Mouse (Mus musculus): ENCODE measurements around the gene Atp6v0a1. TPM values are rescaled to one million over a fixed set of nuclear protein-coding genes. Genes with fewer than 3 reads are reported as not detected.
A peak's percentile ranks its signal among the peaks of the same experiment; 100 is the strongest.

Gene Atp6v0a1
- polyA plus RNA-seq, 1 experiment, result 45.0 TPM

DNA sequence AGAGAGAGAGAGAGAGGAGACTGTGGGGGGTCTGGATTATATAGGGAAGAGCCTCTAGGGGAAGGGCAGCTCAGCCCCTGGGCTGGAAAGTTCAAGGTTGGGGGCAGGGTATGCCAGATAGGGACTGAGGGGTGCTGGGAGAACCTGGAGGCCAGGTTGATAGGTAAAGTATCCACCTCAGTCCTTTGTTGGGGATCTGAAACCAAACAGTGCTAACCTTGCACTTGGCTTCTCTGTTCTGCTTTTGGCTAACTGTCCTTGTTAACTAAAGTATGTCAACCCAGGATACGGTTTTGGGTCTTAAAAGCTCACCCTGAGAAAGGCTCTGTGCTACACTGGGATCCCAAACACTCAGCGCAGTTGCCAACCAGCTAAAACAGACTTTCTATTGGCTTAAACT is 19.6 kb upstream of the Atp6v0a1 start:
- H3K4me3 ChIP-seq, result no peak overlapping the region
- TF ChIP-seq POLR2AphosphoS2 (IDR thresholded peaks at IDR 0.05; ENCODE audit: insufficient read length, low read depth) (no peak), CEBPB (IDR thresholded peaks at IDR 0.05; ENCODE audit: insufficient read depth, poor library complexity, severe bottlenecking) (no peak), TCF3 (IDR thresholded peaks at IDR 0.05; ENCODE audit: insufficient read length, low read depth) (no peak), MAX (IDR thresholded peaks at IDR 0.05; ENCODE audit: low read depth) (no peak), E2F4 (IDR thresholded peaks at IDR 0.05; ENCODE audit: insufficient read depth) (no peak), MYOG (IDR thresholded peaks at IDR 0.05; ENCODE audit: control insufficient read depth in 1 of 3, insufficient read depth in 1 of 3, insufficient read length in 2 of 3, low read depth in 2 of 3) (no peak), SRF (IDR thresholded peaks at IDR 0.05; ENCODE audit: control insufficient read depth, insufficient read length, low read depth) (no peak), MYOD1 (IDR thresholded peaks at IDR 0.05; ENCODE audit: control insufficient read depth in 1 of 3, insufficient read length in 2 of 3, low read depth in 2 of 3) (no peak), POLR2A (IDR thresholded peaks at IDR 0.05; ENCODE audit: insufficient read length, low read depth) (no peak), TCF12 (IDR thresholded peaks at IDR 0.05; ENCODE audit: insufficient read depth, poor library complexity, severe bottlenecking) (no peak), REST (IDR thresholded peaks at IDR 0.05; ENCODE audit: insufficient read depth, insufficient read length) (no peak), USF1 (IDR thresholded peaks at IDR 0.05; ENCODE audit: low read depth) (no peak)
- no peak overlapping the region for H3K4me2 ChIP-seq (ENCODE audit: low read depth)
- H3K79me2 ChIP-seq (ENCODE audit: control insufficient read depth, insufficient read depth), result no peaks in the 10 kb centered on the region
- no peaks in the 10 kb centered on the region for H3K27me3 ChIP-seq (ENCODE audit: control insufficient read depth, insufficient read depth, insufficient read length)
- no peak overlapping the region for H3ac ChIP-seq (ENCODE audit: control insufficient read depth, insufficient read length)
- H3K36me3 ChIP-seq (ENCODE audit: control insufficient read depth, insufficient read depth), result no peaks in the 10 kb centered on the region

GRCm38 (mm10) chr11:100991027-100991534 is 18.2 kb upstream of the Atp6v0a1 start:
- H3ac ChIP-seq (ENCODE audit: control insufficient read depth, insufficient read length), result no peak overlapping the region
- H3K36me3 ChIP-seq (ENCODE audit: control insufficient read depth, insufficient read depth), result no peaks in the 10 kb centered on the region
- H3K4me2 ChIP-seq (ENCODE audit: low read depth), result no peak overlapping the region
- H3K4me3 ChIP-seq, result no peak overlapping the region
- H3K79me2 ChIP-seq (ENCODE audit: control insufficient read depth, insufficient read depth), result no peaks in the 10 kb centered on the region
- no peaks in the 10 kb centered on the region for H3K27me3 ChIP-seq (ENCODE audit: control insufficient read depth, insufficient read depth, insufficient read length)
- TF ChIP-seq CEBPB (IDR thresholded peaks at IDR 0.05; ENCODE audit: insufficient read depth, poor library complexity, severe bottlenecking) (no peak), MYOD1 (IDR thresholded peaks at IDR 0.05; ENCODE audit: control insufficient read depth in 1 of 3, insufficient read length in 2 of 3, low read depth in 2 of 3) (peak in 1 of 3 experiments; percentile 6), MYOG (IDR thresholded peaks at IDR 0.05; ENCODE audit: control insufficient read depth in 1 of 3, insufficient read depth in 1 of 3, insufficient read length in 2 of 3, low read depth in 2 of 3) (no peak)

DNA sequence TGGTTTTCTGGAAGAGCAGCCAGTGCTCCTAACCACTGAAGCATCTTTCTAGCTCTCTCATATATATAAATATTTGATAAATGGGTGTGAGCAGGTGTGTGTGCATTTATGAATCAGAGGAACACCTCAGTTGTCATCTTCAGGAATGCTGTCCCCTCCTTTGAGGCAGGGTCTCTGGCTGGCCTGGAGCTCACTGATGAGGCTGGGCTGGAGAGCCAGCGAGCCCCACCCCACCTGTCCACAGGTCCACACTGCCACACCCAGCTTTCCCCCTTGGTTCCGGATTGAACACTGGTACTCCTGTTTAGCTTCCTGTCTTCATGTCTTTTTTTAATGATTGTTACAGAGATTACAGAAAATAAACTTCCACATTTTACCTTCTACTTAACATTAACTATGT is 15.8 kb upstream of the Atp6v0a1 start:
- H3K4me2 ChIP-seq (ENCODE audit: low read depth), result no peak overlapping the region
- H3ac ChIP-seq (ENCODE audit: control insufficient read depth, insufficient read length), result no peak overlapping the region
- no peaks in the 10 kb centered on the region for H3K27me3 ChIP-seq (ENCODE audit: control insufficient read depth, insufficient read depth, insufficient read length)
- H3K79me2 ChIP-seq (ENCODE audit: control insufficient read depth, insufficient read depth), result no peaks in the 10 kb centered on the region
- no peaks in the 10 kb centered on the region for H3K36me3 ChIP-seq (ENCODE audit: control insufficient read depth, insufficient read depth)
- H3K4me3 ChIP-seq, result no peak overlapping the region
- no peak for TF ChIP-seq MYOD1 (IDR thresholded peaks at IDR 0.05; ENCODE audit: control insufficient read depth in 1 of 3, insufficient read length in 2 of 3, low read depth in 2 of 3)

DNA sequence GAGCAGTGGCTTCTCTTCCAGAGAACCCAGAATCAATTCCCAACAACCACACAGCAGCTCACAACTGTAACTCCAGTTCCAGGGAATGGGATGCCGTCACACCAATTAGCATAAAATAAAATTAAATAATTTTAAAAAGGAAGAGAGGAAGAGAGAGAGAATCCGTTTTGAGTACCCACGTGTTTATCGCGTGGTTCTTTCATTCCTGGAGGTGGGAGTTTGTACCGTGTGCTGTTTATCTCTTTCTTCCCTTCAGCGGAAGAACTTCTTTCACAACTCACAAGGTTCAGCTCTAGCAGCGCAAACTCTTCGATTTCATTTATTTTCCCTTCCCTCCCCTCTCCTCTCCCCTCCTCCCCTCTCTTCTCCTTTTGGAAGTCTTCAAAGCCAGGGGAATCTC is 15.0 kb upstream of the Atp6v0a1 start:
- H3K79me2 ChIP-seq (ENCODE audit: control insufficient read depth, insufficient read depth), result no peaks in the 10 kb centered on the region

DNA sequence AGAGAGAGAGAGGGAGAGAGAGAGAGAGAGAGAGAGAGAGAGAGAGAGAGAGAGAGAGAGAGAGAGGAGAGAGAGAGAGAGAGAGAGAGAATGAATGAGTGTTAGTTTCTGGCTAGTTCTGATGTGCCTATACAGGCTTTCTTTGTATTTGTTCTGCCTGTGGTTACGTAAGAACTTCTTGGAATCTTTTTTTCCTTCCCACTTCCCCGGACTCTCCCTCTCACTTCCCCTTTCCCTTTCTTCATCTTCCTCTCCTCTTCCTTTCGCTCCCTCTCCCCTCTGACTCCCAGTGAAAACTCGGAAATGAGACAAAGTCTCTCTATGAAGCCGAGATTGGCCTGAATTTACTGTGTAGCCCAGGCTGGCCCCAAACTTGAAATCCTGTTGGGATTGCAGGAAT is 14.6 kb upstream of the Atp6v0a1 start:
- TF ChIP-seq MYOD1 (IDR thresholded peaks at IDR 0.05; ENCODE audit: control insufficient read depth in 1 of 3, insufficient read length in 2 of 3, low read depth in 2 of 3) (no peak), SRF (IDR thresholded peaks at IDR 0.05; ENCODE audit: control insufficient read depth, insufficient read length, low read depth) (no peak), REST (IDR thresholded peaks at IDR 0.05; ENCODE audit: insufficient read depth, insufficient read length) (no peak)
- Histone ChIP-seq H3K27me3 (ENCODE audit: control insufficient read depth, insufficient read depth, insufficient read length) (no peaks in the 10 kb centered on the region), H3K4me2 (ENCODE audit: low read depth) (no peak overlapping the region), H3K79me2 (ENCODE audit: control insufficient read depth, insufficient read depth) (no peaks in the 10 kb centered on the region), H3K4me3 (no peak overlapping the region), H3K36me3 (ENCODE audit: control insufficient read depth, insufficient read depth) (no peaks in the 10 kb centered on the region), H3ac (ENCODE audit: control insufficient read depth, insufficient read length) (no peak overlapping the region)

More for the DNA sequence above, 15.0 kb upstream of the Atp6v0a1 start:
- Histone ChIP-seq H3K4me2 (ENCODE audit: low read depth) (no peak overlapping the region), H3K27me3 (ENCODE audit: control insufficient read depth, insufficient read depth, insufficient read length) (no peaks in the 10 kb centered on the region), H3K36me3 (ENCODE audit: control insufficient read depth, insufficient read depth) (no peaks in the 10 kb centered on the region), H3ac (ENCODE audit: control insufficient read depth, insufficient read length) (no peak overlapping the region), H3K4me3 (no peak overlapping the region)
- no peak for TF ChIP-seq POLR2AphosphoS2 (IDR thresholded peaks at IDR 0.05; ENCODE audit: insufficient read length, low read depth)
- no peak for TF ChIP-seq E2F4 (IDR thresholded peaks at IDR 0.05; ENCODE audit: insufficient read depth)
- TF ChIP-seq TCF3 (IDR thresholded peaks at IDR 0.05; ENCODE audit: insufficient read length, low read depth), result no peak
- no peak for TF ChIP-seq POLR2A (IDR thresholded peaks at IDR 0.05; ENCODE audit: insufficient read length, low read depth)
- no peak for TF ChIP-seq SRF (IDR thresholded peaks at IDR 0.05; ENCODE audit: control insufficient read depth, insufficient read length, low read depth)
- no peak for TF ChIP-seq MYOD1 (IDR thresholded peaks at IDR 0.05; ENCODE audit: control insufficient read depth in 1 of 3, insufficient read length in 2 of 3, low read depth in 2 of 3)
- no peak for TF ChIP-seq USF1 (IDR thresholded peaks at IDR 0.05; ENCODE audit: low read depth)
- TF ChIP-seq TCF12 (IDR thresholded peaks at IDR 0.05; ENCODE audit: insufficient read depth, poor library complexity, severe bottlenecking), result no peak
- no peak for TF ChIP-seq REST (IDR thresholded peaks at IDR 0.05; ENCODE audit: insufficient read depth, insufficient read length)
- no peak for TF ChIP-seq CEBPB (IDR thresholded peaks at IDR 0.05; ENCODE audit: insufficient read depth, poor library complexity, severe bottlenecking)
- TF ChIP-seq MAX (IDR thresholded peaks at IDR 0.05; ENCODE audit: low read depth), result no peak
- no peak for TF ChIP-seq MYOG (IDR thresholded peaks at IDR 0.05; ENCODE audit: control insufficient read depth in 1 of 3, insufficient read depth in 1 of 3, insufficient read length in 2 of 3, low read depth in 2 of 3)
